Mouse (Mus musculus): ENCODE data around the gene Tbce.

GRCm38 (mm10) chr13:14002706-14003105, 36.7 kb downstream of the Tbce start:
- TF ChIP-seq POLR2A (IDR thresholded peaks at IDR 0.05; ENCODE audit: extremely low read depth, insufficient read depth, low read length), result no peak
- TF ChIP-seq CTCF (IDR thresholded peaks at IDR 0.05; ENCODE audit: low read depth, low read length), result no peak
